Mouse (Mus musculus): ENCODE measurements around the gene Myo3b. TPM values are rescaled to one million over a fixed set of nuclear protein-coding genes. Genes with fewer than 3 reads are reported as not detected.

The Myo3b gene
- polyA plus RNA-seq, 1 experiment, result under 0.01 TPM

GRCm38 (mm10) chr2:70339501-70339900 is 300.6 kb downstream of the Myo3b start:
- Histone ChIP-seq H3K4me1 (ENCODE audit: control insufficient read depth) (no peaks in the 10 kb centered on the region), H3K4me3 (replicated peaks) (no peak overlapping the region), H3K27me3 (ENCODE audit: control insufficient read depth) (no peaks in the 10 kb centered on the region), H3K36me3 (ENCODE audit: control insufficient read depth) (no peaks in the 10 kb centered on the region), H3K9me3 (ENCODE audit: control insufficient read depth, low read length) (no peaks in the 10 kb centered on the region; the same call in 1 of the 2 replicates)
- TF ChIP-seq GATA1 (IDR thresholded peaks at IDR 0.05; ENCODE audit: low read length) (no peak), TAL1 (IDR thresholded peaks at IDR 0.05; ENCODE audit: low read length) (no peak)

GRCm38 (mm10) chr2:70340224-70340623 is 301.3 kb downstream of the Myo3b start:
- TF ChIP-seq TAL1 (IDR thresholded peaks at IDR 0.05; ENCODE audit: low read length) (no peak), GATA1 (IDR thresholded peaks at IDR 0.05; ENCODE audit: low read length) (no peak)

GRCm38 (mm10) chr2:70345126-70345525 is 306.2 kb downstream of the Myo3b start:
- Histone ChIP-seq H3K9me3 (ENCODE audit: control insufficient read depth, low read length) (no peaks in the 10 kb centered on the region; the same call in 1 of the 2 replicates), H3K4me1 (ENCODE audit: control insufficient read depth) (no peaks in the 10 kb centered on the region), H3K27me3 (ENCODE audit: control insufficient read depth) (no peaks in the 10 kb centered on the region), H3K36me3 (ENCODE audit: control insufficient read depth) (no peaks in the 10 kb centered on the region), H3K4me3 (replicated peaks) (no peak overlapping the region)
- TF ChIP-seq GATA1 (IDR thresholded peaks at IDR 0.05; ENCODE audit: low read length) (no peak), TAL1 (IDR thresholded peaks at IDR 0.05; ENCODE audit: low read length) (no peak)

More at GRCm38 (mm10) chr2:70340224-70340623, 301.3 kb downstream of the Myo3b start:
- Histone ChIP-seq H3K4me1 (ENCODE audit: control insufficient read depth) (no peaks in the 10 kb centered on the region), H3K4me3 (replicated peaks) (no peak overlapping the region), H3K9me3 (ENCODE audit: control insufficient read depth, low read length) (no peaks in the 10 kb centered on the region; the same call in 1 of the 2 replicates), H3K27me3 (ENCODE audit: control insufficient read depth) (no peaks in the 10 kb centered on the region), H3K36me3 (ENCODE audit: control insufficient read depth) (no peaks in the 10 kb centered on the region)

- Histone ChIP-seq H3K27me3 (ENCODE audit: control insufficient read depth) (no peaks in the 10 kb centered on the region), H3K4me1 (ENCODE audit: control insufficient read depth) (no peaks in the 10 kb centered on the region), H3K4me3 (replicated peaks) (no peak overlapping the region), H3K36me3 (ENCODE audit: control insufficient read depth) (no peaks in the 10 kb centered on the region), H3K9me3 (ENCODE audit: control insufficient read depth, low read length) (no peaks in the 10 kb centered on the region)
- TF ChIP-seq GATA1 (IDR thresholded peaks at IDR 0.05; ENCODE audit: low read length), result no peak
- no peak for TF ChIP-seq TAL1 (IDR thresholded peaks at IDR 0.05; ENCODE audit: low read length)
Observed at GRCm38 (mm10) chr2:70347511-70347910, 308.6 kb downstream of the Myo3b start.

- Histone ChIP-seq H3K36me3 (ENCODE audit: control insufficient read depth) (no peaks in the 10 kb centered on the region), H3K9me3 (ENCODE audit: control insufficient read depth, low read length) (no peaks in the 10 kb centered on the region), H3K27me3 (ENCODE audit: control insufficient read depth) (no peaks in the 10 kb centered on the region), H3K4me3 (replicated peaks) (no peak overlapping the region), H3K4me1 (ENCODE audit: control insufficient read depth) (no peaks in the 10 kb centered on the region)
- TF ChIP-seq GATA1 (IDR thresholded peaks at IDR 0.05; ENCODE audit: low read length) (no peak), TAL1 (IDR thresholded peaks at IDR 0.05; ENCODE audit: low read length) (no peak)
Observed at GRCm38 (mm10) chr2:70348793-70349553, 310.0 kb downstream of the Myo3b start.

- Histone ChIP-seq H3K36me3 (ENCODE audit: control insufficient read depth) (no peaks in the 10 kb centered on the region), H3K4me1 (ENCODE audit: control insufficient read depth) (no peaks in the 10 kb centered on the region), H3K27me3 (ENCODE audit: control insufficient read depth) (no peaks in the 10 kb centered on the region), H3K9me3 (ENCODE audit: control insufficient read depth, low read length) (peaks cover 2% of the 10 kb centered on the region; the same call in 1 of the 2 replicates), H3K4me3 (replicated peaks) (no peak overlapping the region)
- TF ChIP-seq GATA1 (IDR thresholded peaks at IDR 0.05; ENCODE audit: low read length) (no peak), TAL1 (IDR thresholded peaks at IDR 0.05; ENCODE audit: low read length) (no peak)
Observed at GRCm38 (mm10) chr2:70352435-70353165, 313.7 kb downstream of the Myo3b start.

- no peak for TF ChIP-seq GATA1 (IDR thresholded peaks at IDR 0.05; ENCODE audit: low read length)
- no peak for TF ChIP-seq TAL1 (IDR thresholded peaks at IDR 0.05; ENCODE audit: low read length)
- H3K9me3 ChIP-seq (ENCODE audit: control insufficient read depth, low read length), result peaks cover 2% of the 10 kb centered on the region; the same call in 1 of the 2 replicates
Observed at GRCm38 (mm10) chr2:70354056-70354455, 315.1 kb downstream of the Myo3b start.

GRCm38 (mm10) chr2:70355026-70355425 is 316.1 kb downstream of the Myo3b start:
- Histone ChIP-seq H3K9me3 (ENCODE audit: control insufficient read depth, low read length) (peaks cover 4% of the 10 kb centered on the region), H3K27me3 (ENCODE audit: control insufficient read depth) (no peaks in the 10 kb centered on the region), H3K36me3 (ENCODE audit: control insufficient read depth) (no peaks in the 10 kb centered on the region), H3K4me1 (ENCODE audit: control insufficient read depth) (no peaks in the 10 kb centered on the region), H3K4me3 (replicated peaks) (no peak overlapping the region)
- no peak for TF ChIP-seq TAL1 (IDR thresholded peaks at IDR 0.05; ENCODE audit: low read length)
- TF ChIP-seq GATA1 (IDR thresholded peaks at IDR 0.05; ENCODE audit: low read length), result no peak

More at GRCm38 (mm10) chr2:70354056-70354455, 315.1 kb downstream of the Myo3b start:
- Histone ChIP-seq H3K4me1 (ENCODE audit: control insufficient read depth) (no peaks in the 10 kb centered on the region), H3K4me3 (replicated peaks) (no peak overlapping the region), H3K27me3 (ENCODE audit: control insufficient read depth) (no peaks in the 10 kb centered on the region), H3K36me3 (ENCODE audit: control insufficient read depth) (no peaks in the 10 kb centered on the region)

GRCm38 (mm10) chr2:70369421-70369820 is 330.5 kb downstream of the Myo3b start:
- Histone ChIP-seq H3K9me3 (ENCODE audit: control insufficient read depth, low read length) (no peaks in the 10 kb centered on the region), H3K27me3 (ENCODE audit: control insufficient read depth) (no peaks in the 10 kb centered on the region), H3K4me3 (replicated peaks) (no peak overlapping the region), H3K4me1 (ENCODE audit: control insufficient read depth) (no peaks in the 10 kb centered on the region), H3K36me3 (ENCODE audit: control insufficient read depth) (no peaks in the 10 kb centered on the region)
- no peak for TF ChIP-seq TAL1 (IDR thresholded peaks at IDR 0.05; ENCODE audit: low read length)
- no peak for TF ChIP-seq GATA1 (IDR thresholded peaks at IDR 0.05; ENCODE audit: low read length)

Measured in erythroblast, embryonic 14.5 days (primary cell).